Mouse (Mus musculus) heart, embryonic 10.5 days (tissue): ENCODE data around the gene Atp13a2. TPM values are rescaled to one million over a fixed set of nuclear protein-coding genes. Genes with fewer than 3 reads are reported as not detected.

Experiments
- DNase-seq: peaks from one replicate; pipeline ENCODE4 v3.0.0-alpha.2; 2017; ENCODE audit warnings: low spot score
- H3K27ac ChIP-seq: fragments of 300-500 bp; sonication (generic); 2 replicates; pipeline ENCODE4 v1.5.1; 2016; ENCODE audit warnings: mild to moderate bottlenecking
- H3K27me3 ChIP-seq: fragments of 300-500 bp; sonication (generic); 2 replicates; pipeline ENCODE4 v1.6.1; 2016; ENCODE audit warnings: mild to moderate bottlenecking; ENCODE audit not compliant: poor library complexity, insufficient read depth, severe bottlenecking
- H3K36me3 ChIP-seq: fragments of 300-500 bp; sonication (generic); 2 replicates; pipeline ENCODE4 v1.6.1; 2016; ENCODE audit warnings: mild to moderate bottlenecking, moderate library complexity
- H3K4me1 ChIP-seq: fragments of 300-500 bp; sonication (generic); 2 replicates; pipeline ENCODE4 v1.6.1; 2016; ENCODE audit warnings: mild to moderate bottlenecking
- H3K4me3 ChIP-seq: fragments of 300-500 bp; sonication (generic); 2 replicates; pipeline ENCODE4 v1.5.1; 2016; ENCODE audit warnings: mild to moderate bottlenecking, moderate library complexity
- H3K9me3 ChIP-seq: fragments of 300-500 bp; sonication (generic); 2 replicates; pipeline ENCODE4 v1.6.1; 2016; ENCODE audit warnings: mild to moderate bottlenecking, moderate library complexity
- WGBS: fragments of 180-500 bp; shearing (Covaris S2); methylation state at CpG from one replicate; pipeline ENCODE4 v1.1.7; 2016; 5-methylcytosine and 5-hydroxymethylcytosine counted together
- polyA plus RNA-seq: library from polyadenylated mRNA; unstranded; fragments of >200 nt; fragmentation: Nextera tagmentation; extraction: Ambion mirVana; gene quantifications from 2 replicates; pipeline ENCODE4 v1.2.1, GENCODE M21; 2016

The Atp13a2 gene
- polyA plus RNA-seq, 1 experiment from 2014 or later, result 34.9 TPM

DNA sequence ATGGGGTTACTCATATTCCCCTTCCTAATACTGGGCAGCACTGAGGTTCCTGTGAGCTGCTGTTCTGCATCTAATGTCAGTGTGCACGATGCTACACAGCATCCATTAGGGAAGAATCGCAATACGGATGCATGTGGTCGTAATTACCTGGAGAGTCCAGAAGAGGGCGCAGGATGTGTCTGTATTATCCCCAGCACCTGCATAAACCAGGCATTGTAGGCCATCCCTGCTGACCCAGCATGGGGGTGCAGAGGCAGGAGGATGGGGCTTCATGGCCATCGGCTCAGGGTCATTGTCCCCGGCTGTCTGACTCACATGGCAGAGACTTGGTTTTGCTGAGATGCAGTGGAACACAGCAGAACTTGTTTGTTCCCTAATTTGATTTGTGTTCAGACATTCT, 22.1 kb upstream of the Atp13a2 start:
- Histone ChIP-seq H3K4me1 (peaks cover 34% of the 10 kb centered on the region), H3K4me3 (no peak overlapping the region), H3K27ac (no peak overlapping the region), H3K36me3 (peaks cover 38% of the 10 kb centered on the region), H3K9me3 (no peaks in the 10 kb centered on the region), H3K27me3 (no peaks in the 10 kb centered on the region)
- WGBS, result 31% methylated on average over 7 of the region's 7 CpGs
- peak; percentile 85 for DNase-seq

DNA sequence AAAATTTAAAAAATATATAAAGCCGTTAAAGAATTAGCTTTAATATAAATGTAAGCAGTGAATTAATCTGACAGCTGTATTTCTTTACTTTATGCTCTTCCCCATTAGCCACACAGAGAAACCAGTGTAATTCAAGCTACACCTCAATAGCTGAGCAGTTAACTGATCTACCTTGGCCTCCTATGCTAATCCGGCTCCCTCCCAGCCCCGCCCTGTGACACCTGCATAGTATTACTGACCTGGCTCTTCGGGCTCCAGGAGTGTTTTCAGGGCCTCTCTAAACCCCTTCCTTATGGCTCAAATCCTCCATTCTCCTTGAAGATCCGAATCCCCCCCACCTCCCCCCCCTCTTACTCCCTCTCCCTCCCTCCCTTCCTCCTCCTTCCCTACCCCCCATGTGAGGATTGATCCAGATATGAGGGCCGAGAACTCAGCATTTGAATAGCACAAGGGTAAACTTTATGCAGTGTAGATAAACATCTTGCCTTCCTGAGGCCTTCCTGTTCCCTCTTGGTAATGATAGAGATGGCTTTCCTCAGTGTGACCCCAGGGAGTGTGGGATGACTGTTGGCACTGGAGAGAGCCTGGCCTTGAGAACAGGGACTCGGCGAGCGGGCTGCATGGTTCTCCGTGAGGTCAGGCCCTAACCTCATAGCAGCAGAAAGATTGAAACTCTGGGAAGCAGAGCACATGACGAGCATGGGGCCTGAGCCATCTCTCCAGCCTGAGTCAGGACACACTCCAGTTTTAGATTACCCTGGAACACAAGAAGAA, 19.1 kb upstream of the Atp13a2 start:
- DNase-seq, result no peak
- Histone ChIP-seq H3K9me3 (no peaks in the 10 kb centered on the region), H3K4me3 (no peak overlapping the region), H3K27me3 (no peaks in the 10 kb centered on the region), H3K36me3 (peaks cover 68% of the 10 kb centered on the region), H3K27ac (no peak overlapping the region), H3K4me1 (peaks cover 13% of the 10 kb centered on the region)
- 84% methylated on average over 11 of the region's 11 CpGs for WGBS

DNA sequence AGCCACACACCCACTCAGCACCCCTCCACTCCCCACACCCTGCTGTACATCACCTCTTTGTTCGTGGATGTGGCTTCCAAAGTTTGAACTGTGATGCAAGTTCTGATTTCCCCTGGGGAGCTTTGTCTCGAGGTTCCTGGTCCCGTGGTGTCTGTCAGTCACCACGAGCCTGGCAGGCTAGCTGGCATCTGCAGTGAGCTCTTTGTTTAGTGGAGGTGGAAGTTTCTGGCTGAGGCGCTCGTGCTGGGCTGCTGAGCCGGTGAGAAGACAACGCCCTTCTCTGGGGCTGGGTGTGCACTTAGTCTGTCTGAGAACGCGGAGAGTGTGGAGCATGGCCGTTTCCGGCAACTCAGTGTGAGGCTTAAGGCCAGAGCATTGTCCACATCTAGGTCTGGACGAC, 15.0 kb upstream of the Atp13a2 start:
- WGBS, result 87% methylated on average over 13 of the region's 13 CpGs
- no peak overlapping the region for H3K27ac ChIP-seq
- H3K27me3 ChIP-seq, result no peaks in the 10 kb centered on the region
- H3K4me1 ChIP-seq, result no peaks in the 10 kb centered on the region
- H3K36me3 ChIP-seq, result peaks cover 99% of the 10 kb centered on the region
- H3K9me3 ChIP-seq, result no peaks in the 10 kb centered on the region
- no peak overlapping the region for H3K4me3 ChIP-seq
- no peak for DNase-seq

DNA sequence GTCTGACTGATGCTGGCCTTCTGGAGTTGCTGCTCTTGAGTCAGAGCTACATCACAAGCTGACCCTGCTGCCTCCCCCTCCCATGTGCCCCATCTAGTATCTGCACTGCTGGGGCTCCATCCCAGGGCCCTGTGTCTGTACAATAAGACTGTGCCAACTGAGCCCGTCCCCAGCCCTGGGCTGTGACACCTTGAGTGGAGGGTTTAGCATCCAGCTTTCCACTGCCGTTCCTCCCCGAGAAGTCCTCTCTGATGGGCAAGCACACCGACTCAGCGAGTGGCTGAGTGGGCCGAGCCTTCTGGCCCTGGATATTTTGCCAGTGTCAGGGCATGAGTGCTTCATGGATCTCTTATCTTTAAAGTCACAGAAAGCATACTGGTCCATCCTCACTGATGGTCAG, 12.3 kb upstream of the Atp13a2 start:
- whole genome bisulfite sequencing, result 92% methylated on average over 6 of the region's 6 CpGs

DNA sequence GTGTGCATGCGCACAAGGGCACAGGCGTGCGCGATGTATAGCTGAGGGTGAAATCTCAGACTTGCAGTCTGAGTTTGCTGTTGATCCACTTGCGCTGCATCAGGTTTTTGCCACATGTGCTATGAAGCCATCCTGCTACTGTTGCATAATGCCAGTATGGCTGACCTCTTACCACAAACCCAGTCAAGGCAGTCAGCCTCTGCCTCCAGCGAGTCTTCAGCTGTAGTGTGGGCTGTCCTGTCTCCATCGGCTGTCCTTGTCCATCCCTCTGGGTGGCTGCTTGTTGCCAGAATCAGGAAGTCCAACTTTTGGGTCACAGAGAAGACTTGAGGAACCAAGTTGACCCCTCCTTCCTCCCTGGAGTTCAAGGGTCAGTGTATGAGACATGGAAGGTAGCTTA, 11.3 kb upstream of the Atp13a2 start:
- no peak for DNase-seq
- H3K4me3 ChIP-seq, result no peak overlapping the region
- H3K4me1 ChIP-seq, result no peaks in the 10 kb centered on the region; the same call in 1 of the 2 replicates
- H3K27me3 ChIP-seq, result no peaks in the 10 kb centered on the region
- H3K36me3 ChIP-seq, result peaks cover 97% of the 10 kb centered on the region
- 96% methylated on average over 7 of the region's 7 CpGs for WGBS
- H3K27ac ChIP-seq, result no peak overlapping the region
- H3K9me3 ChIP-seq, result no peaks in the 10 kb centered on the region

More for the DNA sequence above, 12.3 kb upstream of the Atp13a2 start:
- H3K36me3 ChIP-seq, result peaks cover 100% of the 10 kb centered on the region
- no peaks in the 10 kb centered on the region; the same call in 1 of the 2 replicates for H3K4me1 ChIP-seq
- no peak for DNase-seq
- H3K27me3 ChIP-seq, result no peaks in the 10 kb centered on the region
- no peak overlapping the region for H3K4me3 ChIP-seq
- no peaks in the 10 kb centered on the region for H3K9me3 ChIP-seq
- H3K27ac ChIP-seq, result no peak overlapping the region

DNA sequence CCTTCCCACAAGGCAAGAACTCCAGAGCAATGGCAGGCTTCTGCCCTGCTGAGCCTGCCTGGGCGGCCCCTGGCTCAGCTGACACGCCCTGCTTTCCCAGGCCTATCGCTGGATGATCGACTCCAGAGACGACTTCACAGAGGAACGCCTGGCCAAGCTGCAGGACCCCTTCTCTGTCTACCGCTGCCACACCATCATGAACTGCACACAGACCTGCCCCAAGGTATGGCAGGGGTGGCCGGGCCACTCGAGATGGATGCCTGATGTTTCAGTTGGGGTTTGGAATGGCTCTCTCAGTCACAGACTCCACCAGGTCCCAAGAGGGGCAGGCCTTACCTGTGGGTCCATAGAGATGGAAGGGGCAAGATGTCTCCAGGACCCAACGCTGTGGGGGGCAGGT, 9.4 kb upstream of the Atp13a2 start:
- WGBS, result 85% methylated on average over 10 of the region's 10 CpGs
- Histone ChIP-seq H3K27ac (no peak overlapping the region), H3K27me3 (no peaks in the 10 kb centered on the region), H3K9me3 (0 out of 2 replicates have a peak, but pooled peaks cover 4% of the 10 kb centered on the region), H3K36me3 (peaks cover 81% of the 10 kb centered on the region), H3K4me3 (no peak overlapping the region), H3K4me1 (no peaks in the 10 kb centered on the region; the same call in 1 of the 2 replicates)
- DNase-seq, result no peak

DNA sequence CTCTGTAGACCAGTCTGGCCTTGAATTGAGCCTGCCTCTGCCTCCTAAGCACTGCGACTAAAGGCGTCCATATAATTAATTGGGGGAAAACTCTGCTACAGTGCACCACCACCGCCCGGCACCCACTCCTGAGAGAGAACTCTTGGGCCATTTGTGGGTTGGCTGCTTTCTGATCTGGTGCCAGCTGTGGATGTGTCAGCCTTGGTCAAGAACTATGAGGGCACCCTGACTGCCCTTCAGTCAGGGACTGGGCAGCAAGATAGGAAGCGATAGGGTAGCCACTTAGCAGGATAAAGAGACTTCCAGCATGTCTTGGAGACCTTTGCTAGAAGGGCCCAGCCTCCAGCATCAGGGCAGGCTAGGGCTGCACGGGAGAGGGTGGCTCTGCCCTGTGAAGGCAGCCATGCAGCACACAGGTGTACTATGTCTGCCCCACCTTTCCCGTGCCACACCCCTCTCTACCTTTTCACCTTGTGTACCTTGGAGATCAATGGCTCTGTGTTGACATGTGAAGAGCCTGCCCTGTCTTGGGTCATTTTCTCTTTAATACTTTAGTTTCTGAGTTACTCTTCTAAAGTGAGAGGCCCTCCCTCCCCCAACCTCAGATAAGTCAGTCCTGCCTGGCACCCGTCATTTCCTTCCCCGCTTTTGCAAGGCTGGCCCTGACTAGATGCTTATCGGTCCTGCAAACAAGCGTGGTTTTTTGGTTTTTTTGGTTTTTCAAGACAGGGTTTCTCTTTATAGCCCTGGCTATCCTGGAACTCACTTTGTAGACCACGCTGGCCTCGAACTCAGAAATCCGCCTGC, 8.6 kb upstream of the Atp13a2 start:
- no peaks in the 10 kb centered on the region for H3K27me3 ChIP-seq
- peaks cover 73% of the 10 kb centered on the region for H3K36me3 ChIP-seq
- 0 out of 2 replicates have a peak, but pooled peaks cover 4% of the 10 kb centered on the region for H3K9me3 ChIP-seq
- peaks cover 4% of the 10 kb centered on the region for H3K4me1 ChIP-seq
- WGBS, result 84% methylated on average over 14 of the region's 14 CpGs
- H3K27ac ChIP-seq, result no peak overlapping the region
- no peak for DNase-seq
- no peak overlapping the region for H3K4me3 ChIP-seq

DNA sequence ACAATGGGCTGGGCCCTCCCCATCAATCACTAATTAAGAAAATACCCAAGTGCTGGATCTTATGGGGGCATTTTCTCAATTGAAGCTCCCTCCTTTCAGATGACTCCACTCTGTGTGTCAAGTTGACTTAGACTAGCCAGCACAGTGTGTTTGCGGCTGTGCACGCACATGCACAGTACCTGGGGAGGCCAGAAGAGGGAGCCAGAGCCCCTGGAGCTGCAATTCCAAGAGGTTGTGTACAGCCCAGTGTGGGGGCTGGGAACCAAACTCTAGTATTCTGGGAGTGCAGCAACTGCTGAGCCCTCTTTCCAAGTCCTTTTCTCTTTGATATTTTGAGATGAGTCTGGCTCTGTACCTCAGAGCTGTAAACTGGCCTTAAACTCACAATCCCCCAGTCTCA, 5.1 kb upstream of the Atp13a2 start:
- Histone ChIP-seq H3K27ac (no peak overlapping the region), H3K9me3 (0 out of 2 replicates have a peak, but pooled peaks cover 4% of the 10 kb centered on the region), H3K4me3 (no peak overlapping the region), H3K36me3 (peaks cover 38% of the 10 kb centered on the region), H3K4me1 (peaks cover 18% of the 10 kb centered on the region), H3K27me3 (no peaks in the 10 kb centered on the region)
- no peak for DNase-seq
- WGBS, result 90% methylated on average over 2 of the region's 2 CpGs

DNA sequence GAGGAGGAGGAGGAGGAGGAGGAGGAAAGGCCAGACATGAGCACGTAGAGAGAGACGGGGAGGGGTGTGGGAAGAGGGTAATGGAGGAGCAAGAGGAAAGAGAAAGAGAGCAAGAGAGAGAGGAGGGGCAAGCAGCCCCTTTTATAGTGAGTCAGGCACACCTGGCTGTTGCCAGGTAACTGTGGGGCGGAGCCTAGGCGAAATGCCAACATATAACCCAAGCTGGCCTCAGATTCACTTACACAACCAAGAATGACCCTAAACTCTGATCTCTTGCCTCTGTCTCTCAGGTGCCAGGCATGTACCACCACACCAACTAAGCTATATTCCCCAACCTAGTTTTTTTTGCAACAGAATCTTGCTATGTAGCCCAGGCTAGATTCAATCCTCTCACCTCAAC, 3.9 kb upstream of the Atp13a2 start:
- H3K36me3 ChIP-seq, result peaks cover 28% of the 10 kb centered on the region
- no peak overlapping the region for H3K27ac ChIP-seq
- no peaks in the 10 kb centered on the region for H3K27me3 ChIP-seq
- 0 out of 2 replicates have a peak, but pooled peaks cover 4% of the 10 kb centered on the region for H3K9me3 ChIP-seq
- 53% methylated on average over 4 of the region's 4 CpGs for WGBS
- no peak for DNase-seq
- H3K4me1 ChIP-seq, result peaks cover 31% of the 10 kb centered on the region
- no peak overlapping the region for H3K4me3 ChIP-seq

DNA sequence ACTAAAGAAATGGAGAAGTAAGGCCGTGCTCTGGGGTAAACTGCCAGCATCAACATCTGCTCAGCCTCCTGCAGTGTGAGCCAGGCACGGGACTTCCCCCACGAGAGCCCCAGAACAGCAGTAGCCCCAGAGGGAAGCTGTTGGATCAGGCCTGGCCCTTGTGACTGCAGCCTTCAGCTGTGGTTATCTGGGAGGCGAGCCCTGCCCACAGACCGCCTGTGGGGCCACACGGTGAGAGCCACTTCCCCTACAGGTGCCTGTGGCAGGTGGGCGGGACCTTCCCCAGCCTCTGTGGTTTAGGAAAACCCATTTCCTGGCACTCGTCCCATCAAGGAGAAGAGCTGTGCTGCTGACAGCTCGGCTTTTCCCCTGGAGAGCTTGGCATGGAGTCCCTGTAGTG, 3.2 kb upstream of the Atp13a2 start:
- 11% methylated on average over 9 of the region's 9 CpGs for WGBS
- DNase-seq, result no peak
- Histone ChIP-seq H3K4me3 (no peak overlapping the region), H3K27ac (peak overlapping the region; percentile 37; the same call in 1 of the 2 replicates), H3K36me3 (peaks cover 22% of the 10 kb centered on the region), H3K27me3 (no peaks in the 10 kb centered on the region), H3K9me3 (0 out of 2 replicates have a peak, but pooled peaks cover 4% of the 10 kb centered on the region), H3K4me1 (peaks cover 31% of the 10 kb centered on the region)

DNA sequence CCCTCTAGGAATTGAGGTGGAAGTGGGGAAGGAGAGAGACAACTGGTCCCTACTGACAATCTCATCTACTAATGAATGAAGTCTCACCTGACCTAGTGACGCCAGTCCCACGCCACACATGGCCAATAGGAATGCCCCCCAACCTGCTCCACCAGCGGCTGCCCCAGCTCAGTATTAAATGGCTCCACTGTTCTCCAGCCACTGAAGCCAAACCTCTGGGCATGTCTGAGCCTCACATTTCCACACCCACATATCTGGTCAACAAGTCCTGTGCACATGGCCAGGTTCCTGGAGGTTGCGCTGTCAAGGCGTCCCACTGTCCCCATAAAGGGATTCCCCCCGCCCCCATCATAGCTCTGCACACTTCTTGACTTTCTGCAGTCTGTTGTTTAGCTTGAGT, 2.1 kb upstream of the Atp13a2 start:
- Histone ChIP-seq H3K9me3 (0 out of 2 replicates have a peak, but pooled peaks cover 4% of the 10 kb centered on the region), H3K4me1 (peaks cover 42% of the 10 kb centered on the region), H3K27ac (no peak overlapping the region), H3K36me3 (peaks cover 11% of the 10 kb centered on the region), H3K27me3 (no peaks in the 10 kb centered on the region), H3K4me3 (no peak overlapping the region)
- DNase-seq, result no peak
- 82% methylated on average over 6 of the region's 6 CpGs for WGBS

DNA sequence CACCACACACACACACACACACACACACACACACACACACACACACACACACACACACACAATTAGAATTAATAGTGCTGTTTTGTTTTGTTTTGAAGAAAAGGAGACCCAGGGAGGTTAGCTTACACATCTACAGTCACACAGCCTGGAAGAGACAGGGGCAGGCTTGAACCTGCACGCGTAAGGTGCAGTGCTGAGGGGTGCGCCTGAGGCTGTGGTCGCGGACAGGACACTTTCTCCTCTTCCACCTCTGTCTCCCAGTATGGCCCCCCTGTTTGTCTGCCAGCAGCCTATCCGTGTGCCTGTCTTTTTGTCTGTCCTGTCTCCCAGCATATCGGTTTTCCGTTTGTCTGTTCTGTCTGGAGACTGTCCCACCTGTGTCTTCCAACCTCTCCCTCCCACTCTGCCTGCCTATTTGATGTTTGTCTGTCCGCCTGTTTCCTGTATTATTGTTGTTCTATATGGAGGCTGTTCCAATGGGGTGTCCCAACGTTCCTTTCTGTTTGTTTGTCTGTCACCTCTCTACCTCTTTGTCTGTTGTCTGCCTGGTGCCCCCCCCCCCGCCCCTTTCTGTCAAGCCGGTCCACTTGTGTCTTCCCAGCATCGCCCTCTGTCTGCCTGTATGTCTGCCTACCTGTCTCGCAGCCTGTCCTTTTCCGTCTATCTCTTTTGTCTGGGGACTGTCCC, 506 bp upstream of the Atp13a2 start:
- DNase-seq, result no peak
- Histone ChIP-seq H3K36me3 (peaks cover 6% of the 10 kb centered on the region; the same call in 1 of the 2 replicates), H3K27me3 (no peaks in the 10 kb centered on the region), H3K9me3 (0 out of 2 replicates have a peak, but pooled peaks cover 4% of the 10 kb centered on the region), H3K4me3 (peak overlapping the region; percentile 95), H3K4me1 (peaks cover 43% of the 10 kb centered on the region), H3K27ac (peak overlapping the region; percentile 92)
- WGBS, result 26% methylated on average over 15 of the region's 15 CpGs
